Mouse (Mus musculus): Measurements from ENCODE around the gene Kcnmb4. TPM values are rescaled to one million over a fixed set of nuclear protein-coding genes. Genes with fewer than 3 reads are reported as not detected.
A peak's percentile ranks its signal among the peaks of the same experiment; 100 is the strongest.

Gene Kcnmb4
- total RNA-seq, 4 experiments from 2014 or later, result 0.19 to 0.47 (median 0.33) TPM; not detected in 1

- DNase-seq (ENCODE audit: low spot score), result no peak
Measured at GRCm38 (mm10) chr10:116452771-116453170, 20.9 kb downstream of the Kcnmb4 start.

- no peak for DNase-seq (ENCODE audit: low spot score)
Measured at GRCm38 (mm10) chr10:116450621-116451020, 23.1 kb downstream of the Kcnmb4 start.

- no peak for DNase-seq (ENCODE audit: low spot score)
Measured at GRCm38 (mm10) chr10:116448166-116448565, 25.5 kb downstream of the Kcnmb4 start.

- DNase-seq (ENCODE audit: low spot score), result no peak
Measured at GRCm38 (mm10) chr10:116447176-116447575, 26.5 kb downstream of the Kcnmb4 start.

- DNase-seq (ENCODE audit: low spot score), result no peak
Measured at GRCm38 (mm10) chr10:116446040-116446439, 27.6 kb downstream of the Kcnmb4 start.

- DNase-seq (ENCODE audit: low spot score), result no peak
Measured at GRCm38 (mm10) chr10:116444826-116445225, 28.9 kb downstream of the Kcnmb4 start.

- no peak for DNase-seq (ENCODE audit: low spot score)
Measured at GRCm38 (mm10) chr10:116444371-116444770, 29.3 kb downstream of the Kcnmb4 start.

GRCm38 (mm10) chr10:116440946-116441345 is 32.7 kb downstream of the Kcnmb4 start:
- DNase-seq (ENCODE audit: low spot score), result no peak

- no peak for DNase-seq (ENCODE audit: low spot score)
Measured at GRCm38 (mm10) chr10:116440088-116440487, 33.6 kb downstream of the Kcnmb4 start.

GRCm38 (mm10) chr10:116435455-116435854 is 38.2 kb downstream of the Kcnmb4 start:
- no peak for DNase-seq (ENCODE audit: low spot score)

- peak; percentile 16 for DNase-seq (ENCODE audit: low spot score)
Measured at GRCm38 (mm10) chr10:116432421-116432820, 41.3 kb downstream of the Kcnmb4 start.

GRCm38 (mm10) chr10:116428026-116428780 is 45.5 kb downstream of the Kcnmb4 start:
- DNase-seq (ENCODE audit: low spot score), result no peak

GRCm38 (mm10) chr10:116426176-116426575 is 47.5 kb downstream of the Kcnmb4 start:
- no peak for DNase-seq (ENCODE audit: low spot score)

GRCm38 (mm10) chr10:116424921-116425320 is 48.8 kb downstream of the Kcnmb4 start:
- DNase-seq (ENCODE audit: low spot score), result no peak

- DNase-seq (ENCODE audit: low spot score), result no peak
Measured at GRCm38 (mm10) chr10:116422551-116422950, 51.1 kb downstream of the Kcnmb4 start.

- DNase-seq (ENCODE audit: low spot score), result no peak
Measured at GRCm38 (mm10) chr10:116420976-116421375, 52.7 kb downstream of the Kcnmb4 start.

- DNase-seq (ENCODE audit: low spot score), result no peak
Measured at GRCm38 (mm10) chr10:116418121-116418726, 55.5 kb downstream of the Kcnmb4 start.

- no peak for DNase-seq (ENCODE audit: low spot score)
Measured at GRCm38 (mm10) chr10:116416726-116417125, 57.0 kb downstream of the Kcnmb4 start.

GRCm38 (mm10) chr10:116416142-116416541 is 57.5 kb downstream of the Kcnmb4 start:
- no peak for DNase-seq (ENCODE audit: low spot score)

- no peak for DNase-seq (ENCODE audit: low spot score)
Measured at GRCm38 (mm10) chr10:116410826-116411225, 62.9 kb downstream of the Kcnmb4 start.

GRCm38 (mm10) chr10:116407684-116408359 is 65.9 kb downstream of the Kcnmb4 start:
- no peak for DNase-seq (ENCODE audit: low spot score)

GRCm38 (mm10) chr10:116405011-116405410 is 68.7 kb downstream of the Kcnmb4 start:
- DNase-seq (ENCODE audit: low spot score), result no peak

GRCm38 (mm10) chr10:116403679-116404078 is 70.0 kb downstream of the Kcnmb4 start:
- no peak for DNase-seq (ENCODE audit: low spot score)
